Mouse (Mus musculus): ENCODE data around the gene Slc44a5.

Gene Slc44a5

DNA sequence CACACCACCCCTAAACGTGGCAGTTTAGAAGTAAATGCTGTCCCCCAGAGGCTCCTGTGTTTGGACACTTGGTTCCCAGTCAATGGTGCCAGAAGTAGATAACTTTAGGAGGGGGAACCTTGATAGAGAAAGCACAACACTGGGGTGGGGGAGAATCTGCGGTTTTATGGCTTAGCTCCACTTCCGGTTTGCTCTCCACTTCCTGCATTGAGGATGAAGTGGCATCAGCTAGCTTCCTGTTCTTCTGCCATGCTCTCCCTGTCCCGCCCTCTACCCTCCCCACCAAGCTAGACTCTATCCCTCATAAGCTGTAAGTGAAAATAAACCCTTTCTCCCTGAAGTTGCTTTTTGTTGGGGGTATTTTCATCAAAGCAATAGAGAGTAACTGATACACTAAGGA is 327.9 kb downstream of the Slc44a5 start:
- no peak for DNase-seq (ENCODE audit: low read depth)

DNA sequence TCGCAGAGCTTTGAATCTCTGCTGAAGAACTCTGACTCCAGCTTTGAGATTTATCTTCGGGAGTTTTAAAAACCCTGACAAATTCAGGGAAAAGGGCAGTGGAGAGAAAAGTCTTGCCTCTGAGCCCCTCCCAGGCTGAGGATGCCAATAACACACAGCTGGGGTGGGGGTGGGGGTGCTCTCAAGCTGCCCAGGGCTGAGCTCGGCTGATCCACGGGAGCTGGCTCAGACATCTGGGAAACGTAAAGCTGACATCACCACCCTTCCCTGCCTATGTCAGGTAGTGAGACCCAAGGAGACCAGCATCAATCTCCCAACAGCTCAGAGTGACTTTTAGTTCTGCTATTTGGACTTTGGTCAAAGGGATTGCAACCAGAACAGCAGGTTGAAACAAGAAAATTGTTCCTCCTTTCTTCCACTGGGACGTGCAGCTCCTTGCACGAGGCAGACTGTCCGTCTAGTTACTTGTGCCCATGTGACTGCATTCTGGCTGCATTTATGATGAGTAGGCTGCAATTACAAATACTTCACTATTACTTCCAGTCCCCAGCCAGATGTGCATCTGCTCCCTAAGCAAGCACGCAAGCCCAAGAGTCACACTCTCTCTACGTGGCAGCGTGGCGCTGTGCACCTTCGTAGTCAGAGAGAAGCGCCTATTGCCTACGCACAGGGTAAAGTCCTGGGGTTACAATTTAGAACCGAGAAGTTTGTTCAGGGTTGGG is 332.1 kb downstream of the Slc44a5 start:
- peak; percentile 74 for DNase-seq (ENCODE audit: low read depth)

DNA sequence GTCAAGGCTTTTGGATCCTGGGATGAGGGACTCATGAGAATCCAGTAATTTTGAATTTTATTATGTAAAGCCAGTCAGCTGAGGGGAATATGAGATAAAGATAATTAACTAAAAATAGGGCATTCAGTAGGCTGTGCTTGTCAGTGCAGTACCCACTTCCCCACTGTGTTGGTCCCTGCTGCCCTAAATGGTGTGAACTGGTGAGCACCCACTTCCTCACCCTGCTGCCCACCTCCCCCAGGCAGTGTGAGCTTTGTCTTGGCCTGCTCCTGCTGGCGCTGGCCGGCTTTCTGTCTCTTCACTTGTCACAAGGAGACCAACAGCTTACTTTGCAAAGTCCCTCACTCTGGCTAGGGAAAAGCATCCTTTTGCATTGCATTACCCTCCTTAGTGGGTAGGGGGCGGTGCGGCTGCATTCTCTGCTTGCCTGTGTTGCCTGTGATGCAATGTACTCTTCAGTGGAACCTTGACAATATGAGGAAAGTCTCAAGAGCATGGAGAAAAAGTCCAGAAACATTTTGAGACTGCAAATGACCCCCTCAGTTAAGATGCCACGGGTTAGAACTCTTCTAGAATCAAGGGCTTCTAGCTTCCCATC is 344.5 kb downstream of the Slc44a5 start:
- DNase-seq (ENCODE audit: low read depth): peak; percentile 59
